Mouse (Mus musculus): ENCODE measurements at regions not wholly inside any gene's neighbourhood (a gene's known extent, or its start where the extent isn't known, plus 50 kb on each side); places are given as distances from the start of the nearest gene placed in this dataset.

DNA sequence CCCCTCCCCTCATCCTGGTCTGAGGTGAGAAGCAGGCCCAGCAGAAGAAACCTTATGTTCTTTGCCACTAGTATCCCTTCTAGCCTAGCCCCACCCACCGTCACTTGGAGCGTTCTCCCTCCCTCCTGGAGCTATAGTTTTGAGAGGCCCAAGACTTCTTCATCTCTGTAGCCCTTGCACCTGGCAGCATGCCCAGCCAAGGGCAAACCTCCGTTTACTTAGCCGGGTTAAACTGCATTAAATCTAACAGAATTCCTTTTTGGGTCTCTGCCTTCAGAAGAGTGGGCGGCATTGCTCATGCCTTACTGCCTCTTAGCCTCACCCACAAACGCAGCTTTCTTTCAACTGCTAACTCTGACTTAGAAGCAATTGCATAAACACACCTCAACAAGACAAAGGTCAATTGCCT, 85.3 kb upstream of the Arntl start:
- ATAC-seq = no peak

GRCm38 (mm10) chr7:113126010-113126409, 81.3 kb upstream of the Arntl start:
- ATAC-seq = no peak

GRCm38 (mm10) chr7:113130552-113130951, 76.7 kb upstream of the Arntl start:
- no peak for ATAC-seq

- ATAC-seq = no peak
These were observed 75.2 kb upstream of the Arntl start for GRCm38 (mm10) chr7:113131945-113132538.

GRCm38 (mm10) chr7:113133891-113134290, 73.4 kb upstream of the Arntl start:
- ATAC-seq = no peak

DNA sequence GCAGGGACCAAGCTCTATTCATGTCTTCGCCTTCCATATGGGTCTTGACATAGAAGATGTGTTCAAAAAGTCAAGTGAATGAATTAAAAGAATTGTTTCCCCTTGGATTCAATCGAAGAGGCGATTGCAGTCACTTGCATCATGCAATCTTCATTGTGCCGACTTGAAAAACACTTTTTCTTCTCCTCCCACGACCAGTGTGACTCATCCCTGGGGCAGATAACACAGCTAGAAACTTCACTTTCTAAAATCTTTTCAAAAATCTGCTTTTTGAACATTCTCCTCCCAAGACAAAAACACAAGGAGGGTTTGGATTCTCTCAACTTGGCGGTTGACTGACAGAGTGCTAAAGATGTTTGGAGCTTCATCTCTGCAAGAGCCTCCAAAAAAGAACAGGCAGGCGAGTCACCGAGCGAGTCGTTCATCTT, 67.2 kb upstream of the Arntl start:
- no peak for ATAC-seq

GRCm38 (mm10) chr7:113141846-113142683, 65.2 kb upstream of the Arntl start:
- ATAC-seq = no peak

DNA sequence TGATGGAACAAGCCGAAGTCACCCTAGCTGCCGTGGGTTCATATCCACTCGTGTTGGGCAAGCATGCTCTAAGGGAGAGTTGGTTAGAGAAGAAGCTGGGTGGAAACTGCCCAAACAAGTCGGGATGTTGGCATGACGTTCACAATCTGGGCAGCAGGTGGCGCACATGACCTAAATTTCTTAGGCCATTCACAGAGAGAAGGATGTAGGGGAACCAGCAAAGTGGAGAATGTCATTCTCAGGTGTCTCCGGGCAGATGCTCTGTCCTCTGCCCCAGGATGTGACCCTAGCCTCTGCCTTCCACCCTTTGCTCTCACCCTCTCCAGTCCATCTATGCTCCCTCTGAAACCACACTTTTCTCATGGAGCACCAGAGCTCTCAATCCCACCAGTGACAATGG, 63.7 kb upstream of the Arntl start:
- ATAC-seq = peak; percentile 86

GRCm38 (mm10) chr7:113145046-113145445, 62.2 kb upstream of the Arntl start:
- no peak for ATAC-seq

DNA sequence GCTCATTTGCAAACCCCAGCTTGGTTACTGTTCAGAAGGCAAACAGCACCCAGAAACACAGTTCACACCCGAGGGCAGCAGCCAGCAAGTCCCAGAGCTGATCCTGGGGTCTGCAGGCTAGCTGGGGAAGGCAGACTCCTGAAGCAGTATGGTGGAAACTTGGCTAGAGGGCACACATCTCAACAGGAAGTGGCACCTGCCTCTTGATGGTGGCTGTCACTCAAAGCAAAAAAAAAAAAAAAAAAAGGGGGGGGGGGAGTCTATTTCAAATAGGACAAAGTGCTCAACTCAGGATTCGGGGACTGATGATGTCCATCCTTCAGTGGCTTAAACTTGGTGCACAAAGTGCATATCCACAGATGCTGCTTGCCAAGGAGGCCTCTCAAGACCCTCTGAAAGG, 61.2 kb upstream of the Arntl start:
- ATAC-seq = peak; percentile 54

- no peak for ATAC-seq
These were observed 60.7 kb upstream of the Arntl start for GRCm38 (mm10) chr7:113146526-113146925.

DNA sequence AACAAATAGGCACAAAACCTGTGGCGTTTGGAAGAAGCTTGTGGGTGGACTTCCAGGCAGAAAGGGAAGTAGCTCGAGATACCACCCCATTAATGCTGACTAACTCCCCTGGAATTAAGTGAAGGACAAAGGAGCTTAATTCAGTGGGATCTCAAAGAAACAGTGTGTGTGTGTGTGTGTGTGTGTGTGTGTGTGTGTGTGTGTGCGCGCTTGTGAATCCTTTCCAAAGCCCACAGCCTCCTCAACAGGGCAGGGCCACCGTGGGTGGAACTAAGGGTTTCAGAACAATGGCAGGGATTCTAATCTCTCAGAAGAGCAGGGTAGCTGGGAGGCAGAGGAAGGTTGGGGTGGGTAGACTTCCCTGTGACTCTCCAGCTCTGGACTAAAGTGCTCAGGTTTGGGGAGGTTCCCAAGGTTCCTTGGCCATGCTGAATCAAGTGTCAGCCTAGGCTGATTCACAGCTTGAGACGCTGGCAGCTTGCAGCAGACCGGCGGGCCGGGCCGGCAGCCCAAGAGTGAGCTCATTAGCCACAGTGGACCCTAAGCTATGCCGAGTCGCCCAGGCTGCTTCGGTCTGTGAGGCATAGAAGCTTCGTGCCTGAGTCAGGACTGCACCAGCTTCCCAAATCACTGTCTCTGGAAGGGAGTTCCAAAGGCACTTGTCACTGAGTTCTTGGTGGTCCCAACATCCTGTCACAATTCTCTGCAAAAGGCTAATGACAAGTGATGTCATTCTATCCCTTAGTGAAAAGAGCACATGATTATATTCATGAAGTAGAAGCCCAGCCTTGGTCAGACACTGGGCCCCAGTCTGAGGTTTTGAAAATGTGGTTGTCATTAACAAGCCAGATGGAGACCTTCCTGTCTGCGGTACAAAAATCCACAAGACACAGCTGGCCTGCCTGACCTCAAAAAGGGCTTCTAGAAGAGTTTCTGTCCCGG, 59.6 kb upstream of the Arntl start:
- no peak for ATAC-seq

DNA sequence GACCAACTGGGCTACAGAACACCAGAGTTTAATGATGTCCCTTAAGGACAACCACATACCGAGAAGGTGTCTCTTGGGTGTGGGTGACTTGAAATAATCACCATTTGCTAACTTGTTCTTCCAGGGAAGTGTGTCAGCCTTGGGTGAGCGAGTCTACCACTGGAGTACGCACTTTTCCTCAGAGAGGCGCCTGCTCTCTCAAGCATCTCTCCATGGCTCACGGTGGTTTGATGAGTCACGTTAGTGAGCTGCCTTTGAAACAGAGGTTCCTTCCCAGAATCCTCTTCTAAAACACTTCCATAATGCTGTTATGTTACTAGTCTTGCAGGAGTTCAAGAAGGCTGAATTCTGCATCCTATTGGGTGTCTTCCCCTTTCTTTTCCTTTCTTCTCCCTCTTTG, 58.6 kb upstream of the Arntl start:
- no peak for ATAC-seq

DNA sequence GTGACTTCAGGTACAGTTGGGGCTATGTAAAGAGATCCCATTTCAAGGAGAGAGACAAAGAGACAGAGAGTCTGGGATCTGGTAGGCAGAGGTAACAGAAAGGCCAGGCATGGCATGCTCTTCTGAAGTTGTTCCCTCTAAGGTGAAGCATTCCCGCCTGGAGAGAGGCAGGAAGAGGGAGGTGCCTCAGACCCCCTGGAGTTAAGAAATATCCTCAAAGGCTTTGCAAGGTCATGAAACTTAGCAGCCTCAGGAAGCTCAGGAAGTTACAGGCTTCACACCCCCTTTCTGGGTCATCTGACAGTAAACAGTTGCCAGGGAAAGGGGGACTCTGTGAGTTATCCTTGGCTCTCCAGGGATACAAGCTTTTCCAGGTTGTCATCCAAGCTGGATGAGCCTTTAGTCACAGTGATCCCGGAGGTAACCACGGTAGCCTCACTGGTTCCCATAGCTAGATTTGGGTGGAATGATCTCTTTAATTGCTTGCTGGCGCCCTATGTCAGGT, 57.2 kb upstream of the Arntl start:
- ATAC-seq = no peak

DNA sequence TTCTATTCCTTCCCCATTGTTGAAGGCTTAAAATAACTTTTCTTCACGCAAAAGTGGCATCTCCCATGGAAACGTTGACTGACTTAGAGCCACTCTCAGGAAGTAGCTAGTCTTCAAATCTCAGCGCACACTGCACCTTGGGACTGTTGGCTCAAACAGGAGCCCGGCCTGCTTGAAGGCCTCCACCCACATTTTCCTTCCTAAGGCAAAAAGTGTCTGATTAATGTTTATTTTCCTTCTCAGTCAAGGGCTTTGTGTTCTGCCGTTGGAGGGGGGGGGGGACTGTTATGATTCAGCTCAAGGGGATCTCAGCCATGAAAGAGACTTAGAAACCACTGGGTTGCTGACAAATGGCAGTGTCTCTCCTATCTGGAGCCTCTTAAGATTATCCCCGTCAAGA, 56.5 kb upstream of the Arntl start:
- no peak for ATAC-seq

DNA sequence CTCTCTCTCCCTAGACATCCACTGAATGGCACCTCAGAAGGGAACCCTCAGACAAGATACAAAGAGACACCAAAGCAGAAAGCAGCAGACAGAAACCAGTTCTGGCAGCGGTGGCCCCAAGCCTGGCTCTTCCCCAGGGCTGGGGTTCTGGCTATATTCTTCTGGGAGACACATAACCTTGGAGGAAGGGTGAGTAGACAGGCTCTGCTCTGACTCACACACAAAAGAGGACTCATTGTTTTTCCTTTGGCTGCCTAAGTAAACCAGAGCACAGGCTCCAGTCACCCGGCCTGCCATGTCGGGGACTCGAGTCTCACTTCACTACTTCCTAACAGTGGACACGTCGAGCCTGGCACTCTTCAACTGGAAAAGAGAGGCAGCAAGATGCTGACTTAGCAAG, 55.8 kb upstream of the Arntl start:
- ATAC-seq = no peak

DNA sequence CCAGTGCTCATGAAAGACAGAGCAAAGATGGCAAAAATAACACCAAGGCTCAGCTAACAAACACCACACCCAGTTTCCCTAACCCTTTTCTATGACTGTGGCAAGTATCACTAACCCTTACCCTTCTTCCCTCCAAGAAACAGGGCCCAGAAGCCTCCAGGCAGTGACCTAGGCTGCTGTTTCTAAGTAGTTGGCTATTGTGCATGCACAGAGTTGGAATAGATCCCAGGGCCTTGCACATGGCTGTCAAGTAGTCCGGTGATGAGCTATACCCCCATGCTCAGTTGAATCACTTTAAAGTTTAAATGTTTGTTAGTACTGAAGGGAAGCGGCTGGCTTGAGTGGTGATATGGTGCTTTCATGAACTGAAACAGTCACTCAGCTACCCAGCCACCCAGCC, 53.9 kb upstream of the Arntl start:
- ATAC-seq = no peak

- no peak for ATAC-seq
These were observed 53.2 kb upstream of the Arntl start for GRCm38 (mm10) chr7:113154066-113154465.

DNA sequence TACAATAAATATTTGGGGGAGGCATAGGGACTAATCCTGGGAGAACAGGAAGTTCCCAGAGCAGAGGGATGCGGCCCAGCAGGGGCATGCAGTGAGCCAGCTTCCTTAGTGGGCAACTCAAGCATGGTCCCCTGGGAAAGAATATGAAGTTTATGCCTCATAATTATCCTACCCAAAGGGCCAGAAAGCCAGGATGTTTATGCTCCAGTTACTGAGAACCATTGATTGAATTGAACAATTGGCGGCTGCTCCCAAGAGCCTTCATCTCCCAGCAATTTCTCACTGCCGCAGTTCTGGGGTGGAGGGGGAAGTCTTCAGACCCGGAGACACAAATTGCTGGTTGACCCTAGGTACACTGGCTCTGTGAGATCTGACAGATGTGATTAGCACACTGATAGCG, 50.9 kb upstream of the Arntl start:
- ATAC-seq = no peak

GRCm38 (mm10) chr7:113156861-113157747, 50.2 kb upstream of the Arntl start:
- no peak for ATAC-seq

Data from inflammation-experienced regulatory T-cells, adult 6 months (primary cell).